Mouse (Mus musculus): Measurements from ENCODE around the gene Batf. TPM values are rescaled to one million over a fixed set of nuclear protein-coding genes. Genes with fewer than 3 reads are reported as not detected.

Gene Batf
- total and polyA plus RNA-seq, 2 experiments from 2014 or later = 1.4 to 2.6 TPM

- no peaks in the 10 kb centered on the region for H3K4me1 ChIP-seq (ENCODE audit: control insufficient read depth, insufficient read depth)
- no peaks in the 10 kb centered on the region for H3K27me3 ChIP-seq (ENCODE audit: control insufficient read depth, insufficient read depth, low read length)
- no peak overlapping the region for H3K27ac ChIP-seq (ENCODE audit: low read depth)
- TF ChIP-seq EP300 (IDR thresholded peaks at IDR 0.05; ENCODE audit: low read depth) (no peak), CTCF (IDR thresholded peaks at IDR 0.05; ENCODE audit: low read depth) (no peak)
- no peak for DNase-seq (ENCODE audit: low spot score)
- ATAC-seq (ENCODE audit: insufficient read depth, low read depth) = no peak
- H3K36me3 ChIP-seq (replicated peaks; ENCODE audit: control insufficient read depth, insufficient read depth, low read length) = no peaks in the 10 kb centered on the region
- no peaks in the 10 kb centered on the region for H3K9me3 ChIP-seq (replicated peaks; ENCODE audit: control insufficient read depth, low read length)
- no peak overlapping the region for H3K9ac ChIP-seq (replicated peaks; ENCODE audit: low read depth, low read length)
- no peak overlapping the region for H3K4me2 ChIP-seq (ENCODE audit: low read depth, low read length)
- no peak overlapping the region for H3K4me3 ChIP-seq (ENCODE audit: low read depth, low read length)
- WGBS = 40% methylated on average over 3 of the region's 3 CpGs
Measured at GRCm38 (mm10) chr12:85670080-85670479, 16.4 kb upstream of the Batf start.

GRCm38 (mm10) chr12:85673914-85674313 is 12.6 kb upstream of the Batf start:
- TF ChIP-seq CTCF (IDR thresholded peaks at IDR 0.05; ENCODE audit: low read depth) = no peak
- no peak for TF ChIP-seq EP300 (IDR thresholded peaks at IDR 0.05; ENCODE audit: low read depth)
- no peaks in the 10 kb centered on the region for H3K4me1 ChIP-seq (ENCODE audit: control insufficient read depth, insufficient read depth)
- WGBS = 78% methylated on average over 8 of the region's 8 CpGs
- no peaks in the 10 kb centered on the region for H3K36me3 ChIP-seq (replicated peaks; ENCODE audit: control insufficient read depth, insufficient read depth, low read length)
- H3K9me3 ChIP-seq (replicated peaks; ENCODE audit: control insufficient read depth, low read length) = no peaks in the 10 kb centered on the region; the same call in 1 of the 2 replicates
- no peak for DNase-seq (ENCODE audit: low spot score)
- no peaks in the 10 kb centered on the region for H3K27me3 ChIP-seq (ENCODE audit: control insufficient read depth, insufficient read depth, low read length)
- no peak overlapping the region for H3K4me3 ChIP-seq (ENCODE audit: low read depth, low read length)
- no peak for ATAC-seq (ENCODE audit: insufficient read depth, low read depth)
- no peak overlapping the region for H3K4me2 ChIP-seq (ENCODE audit: low read depth, low read length)
- H3K9ac ChIP-seq (replicated peaks; ENCODE audit: low read depth, low read length) = no peak overlapping the region
- no peak overlapping the region for H3K27ac ChIP-seq (ENCODE audit: low read depth)

DNA sequence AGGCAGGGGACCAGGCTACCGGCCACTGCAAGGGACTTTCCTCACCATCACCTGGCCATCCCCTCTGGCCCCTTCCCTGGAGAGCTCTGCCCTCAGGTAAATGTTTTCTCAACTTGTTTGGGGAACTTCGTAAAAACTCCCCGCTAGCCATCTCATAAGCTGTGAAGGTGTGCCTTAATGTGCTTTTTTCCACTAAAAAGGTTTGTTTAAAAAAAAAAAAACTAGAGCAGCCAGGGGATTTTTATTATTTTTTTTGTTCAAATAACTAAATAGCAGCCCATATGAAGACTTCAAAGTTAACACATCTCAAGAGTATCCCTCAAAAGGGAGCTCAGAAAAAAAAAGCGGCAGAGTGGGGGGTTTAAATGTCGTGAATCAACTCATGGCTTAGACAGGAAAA is 7.4 kb upstream of the Batf start:
- DNase-seq (ENCODE audit: low spot score) (no peak), ATAC-seq (ENCODE audit: insufficient read depth, low read depth) (no peak)
- H3K36me3 ChIP-seq (replicated peaks; ENCODE audit: control insufficient read depth, insufficient read depth, low read length) = no peaks in the 10 kb centered on the region
- H3K4me1 ChIP-seq (ENCODE audit: control insufficient read depth, insufficient read depth) = no peaks in the 10 kb centered on the region
- 90% methylated on average over 5 of the region's 5 CpGs for WGBS
- no peak overlapping the region for H3K4me2 ChIP-seq (ENCODE audit: low read depth, low read length)
- no peak overlapping the region for H3K27ac ChIP-seq (ENCODE audit: low read depth)
- no peaks in the 10 kb centered on the region; the same call in 1 of the 2 replicates for H3K9me3 ChIP-seq (replicated peaks; ENCODE audit: control insufficient read depth, low read length)
- H3K27me3 ChIP-seq (ENCODE audit: control insufficient read depth, insufficient read depth, low read length) = no peaks in the 10 kb centered on the region
- no peak overlapping the region for H3K4me3 ChIP-seq (ENCODE audit: low read depth, low read length)
- TF ChIP-seq EP300 (IDR thresholded peaks at IDR 0.05; ENCODE audit: low read depth) = no peak
- TF ChIP-seq CTCF (IDR thresholded peaks at IDR 0.05; ENCODE audit: low read depth) = no peak
- H3K9ac ChIP-seq (replicated peaks; ENCODE audit: low read depth, low read length) = no peak overlapping the region

GRCm38 (mm10) chr12:85679808-85680207 is 6.7 kb upstream of the Batf start:
- no peak for TF ChIP-seq CTCF (IDR thresholded peaks at IDR 0.05; ENCODE audit: low read depth)
- no peak for TF ChIP-seq EP300 (IDR thresholded peaks at IDR 0.05; ENCODE audit: low read depth)
- DNase-seq (ENCODE audit: low spot score) (no peak), ATAC-seq (ENCODE audit: insufficient read depth, low read depth) (no peak)
- H3K4me1 ChIP-seq (ENCODE audit: control insufficient read depth, insufficient read depth) = peaks cover 3% of the 10 kb centered on the region; the same call in 1 of the 2 replicates
- no peaks in the 10 kb centered on the region for H3K27me3 ChIP-seq (ENCODE audit: control insufficient read depth, insufficient read depth, low read length)
- no peak overlapping the region for H3K9ac ChIP-seq (replicated peaks; ENCODE audit: low read depth, low read length)
- H3K27ac ChIP-seq (ENCODE audit: low read depth) = no peak overlapping the region
- no peak overlapping the region for H3K4me3 ChIP-seq (ENCODE audit: low read depth, low read length)
- WGBS = 71% methylated on average over 1 of the region's 2 CpGs
- H3K4me2 ChIP-seq (ENCODE audit: low read depth, low read length) = no peak overlapping the region
- H3K9me3 ChIP-seq (replicated peaks; ENCODE audit: control insufficient read depth, low read length) = no peaks in the 10 kb centered on the region; the same call in 1 of the 2 replicates
- H3K36me3 ChIP-seq (replicated peaks; ENCODE audit: control insufficient read depth, insufficient read depth, low read length) = no peaks in the 10 kb centered on the region

GRCm38 (mm10) chr12:85682328-85682727 is 4.1 kb upstream of the Batf start:
- no peak overlapping the region for H3K27ac ChIP-seq (ENCODE audit: low read depth)
- TF ChIP-seq CTCF (IDR thresholded peaks at IDR 0.05; ENCODE audit: low read depth) = no peak
- no peak for TF ChIP-seq EP300 (IDR thresholded peaks at IDR 0.05; ENCODE audit: low read depth)
- no peak overlapping the region for H3K9ac ChIP-seq (replicated peaks; ENCODE audit: low read depth, low read length)
- no peak for DNase-seq (ENCODE audit: low spot score)
- 36% methylated on average over 2 of the region's 2 CpGs for WGBS
- H3K9me3 ChIP-seq (replicated peaks; ENCODE audit: control insufficient read depth, low read length) = no peaks in the 10 kb centered on the region; the same call in 1 of the 2 replicates
- no peaks in the 10 kb centered on the region for H3K36me3 ChIP-seq (replicated peaks; ENCODE audit: control insufficient read depth, insufficient read depth, low read length)
- H3K4me2 ChIP-seq (ENCODE audit: low read depth, low read length) = no peak overlapping the region
- no peak overlapping the region for H3K4me3 ChIP-seq (ENCODE audit: low read depth, low read length)
- H3K4me1 ChIP-seq (ENCODE audit: control insufficient read depth, insufficient read depth) = peaks cover 6% of the 10 kb centered on the region; the same call in 1 of the 2 replicates
- ATAC-seq (ENCODE audit: insufficient read depth, low read depth) = no peak
- H3K27me3 ChIP-seq (ENCODE audit: control insufficient read depth, insufficient read depth, low read length) = no peaks in the 10 kb centered on the region
